Mouse (Mus musculus) forebrain, embryonic 15.5 days (tissue): Measurements from ENCODE around the gene Ptbp1. TPM values are rescaled to one million over a fixed set of nuclear protein-coding genes. Genes with fewer than 3 reads are reported as not detected.

Source experiments
- ATAC-seq: fragments of 200-750 bp; cut with Nextera tagmentation; replicated peaks from 2 replicates; pipeline ENCODE4 v1.8.0; 2017; ENCODE audit warnings: mild to moderate bottlenecking, moderate TSS enrichment, moderate library complexity
- H3K27ac ChIP-seq: fragments of 300-500 bp; sonication (generic); replicated peaks from 2 replicates; pipeline ENCODE4 v1.5.1; 2015; ENCODE audit warnings: mild to moderate bottlenecking, inconsistent platforms
- H3K27me3 ChIP-seq: fragments of 300-500 bp; sonication (generic); 2 replicates; pipeline ENCODE4 v1.6.1; 2015; ENCODE audit warnings: inconsistent platforms
- H3K36me3 ChIP-seq: fragments of 300-500 bp; sonication (generic); 2 replicates; pipeline ENCODE4 v1.6.1; 2015; ENCODE audit warnings: mild to moderate bottlenecking, inconsistent platforms
- H3K4me1 ChIP-seq: fragments of 300-500 bp; sonication (generic); 2 replicates; pipeline ENCODE4 v1.6.1; 2015; ENCODE audit warnings: inconsistent platforms
- H3K4me2 ChIP-seq: fragments of 300-500 bp; sonication (generic); replicated peaks from 2 replicates; pipeline ENCODE4 v1.6.1; 2015; ENCODE audit warnings: mild to moderate bottlenecking, inconsistent platforms
- H3K4me3 ChIP-seq: fragments of 300-500 bp; sonication (generic); 2 replicates; pipeline ENCODE4 v1.5.1; 2015; ENCODE audit warnings: mild to moderate bottlenecking, inconsistent platforms
- H3K9ac ChIP-seq: fragments of 300-500 bp; sonication (generic); replicated peaks from 2 replicates; pipeline ENCODE4 v1.6.1; 2015; ENCODE audit warnings: mild to moderate bottlenecking, inconsistent platforms
- H3K9me3 ChIP-seq: fragments of 300-500 bp; sonication (generic); 2 replicates; pipeline ENCODE4 v1.6.1; 2016; ENCODE audit warnings: inconsistent platforms
- WGBS: fragments of 180-500 bp; shearing (Covaris S2); methylation state at CpG from one replicate; pipeline ENCODE4 v1.1.7; 2015; ENCODE audit warnings: mixed read lengths; 5-methylcytosine and 5-hydroxymethylcytosine counted together
- polyA plus RNA-seq: library from polyadenylated mRNA; unstranded; fragments of >200 nt; fragmentation: Nextera tagmentation; extraction: Ambion mirVana; gene quantifications from 2 replicates; pipeline ENCODE4 v1.2.1, GENCODE M21; 2015

The Ptbp1 gene
- polyA plus RNA-seq, 1 experiment from 2014 or later, result 108 TPM

DNA sequence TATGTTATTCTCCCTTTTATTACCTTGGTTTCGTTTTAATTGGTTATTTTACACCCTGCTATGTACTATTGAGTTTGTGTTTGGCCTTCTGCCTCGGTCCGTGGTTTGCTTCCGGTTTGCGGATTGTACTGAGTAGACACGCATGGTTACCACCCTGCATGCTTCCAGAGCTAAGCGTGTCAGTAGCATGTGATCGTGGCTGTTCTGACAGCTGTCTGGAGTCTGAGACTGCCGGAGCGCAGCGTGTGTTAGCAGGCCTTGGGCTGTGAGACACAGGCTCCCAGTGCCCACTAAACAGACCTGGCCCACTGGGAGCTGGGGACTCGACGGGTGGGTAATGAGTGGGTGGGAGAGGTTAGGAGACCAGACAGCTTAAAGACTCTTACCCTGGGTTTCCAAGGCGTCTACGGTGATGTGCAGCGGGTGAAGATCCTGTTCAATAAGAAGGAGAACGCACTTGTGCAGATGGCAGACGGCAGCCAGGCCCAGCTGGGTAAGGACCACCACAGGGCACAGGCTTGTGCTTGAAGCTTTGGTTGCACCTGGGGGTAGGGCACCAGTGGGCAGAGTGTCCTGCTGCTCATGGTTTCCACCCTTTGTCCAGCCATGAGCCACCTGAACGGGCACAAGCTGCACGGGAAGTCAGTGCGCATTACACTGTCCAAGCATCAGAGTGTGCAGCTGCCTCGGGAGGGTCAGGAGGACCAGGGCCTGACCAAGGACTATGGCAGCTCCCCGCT lies 8.0 kb downstream of the Ptbp1 start:
- Histone ChIP-seq H3K4me3 (no peak overlapping the region), H3K4me1 (peaks cover 40% of the 10 kb centered on the region), H3K9me3 (no peaks in the 10 kb centered on the region), H3K27ac (0 out of 2 replicates have a peak overlapping the region, but pooled peaks have one; percentile 17), H3K9ac (no peak overlapping the region), H3K36me3 (peaks cover 79% of the 10 kb centered on the region), H3K27me3 (no peaks in the 10 kb centered on the region), H3K4me2 (no peak overlapping the region)
- no peak for ATAC-seq
- WGBS, result 79% methylated on average over 23 of the region's 23 CpGs

DNA sequence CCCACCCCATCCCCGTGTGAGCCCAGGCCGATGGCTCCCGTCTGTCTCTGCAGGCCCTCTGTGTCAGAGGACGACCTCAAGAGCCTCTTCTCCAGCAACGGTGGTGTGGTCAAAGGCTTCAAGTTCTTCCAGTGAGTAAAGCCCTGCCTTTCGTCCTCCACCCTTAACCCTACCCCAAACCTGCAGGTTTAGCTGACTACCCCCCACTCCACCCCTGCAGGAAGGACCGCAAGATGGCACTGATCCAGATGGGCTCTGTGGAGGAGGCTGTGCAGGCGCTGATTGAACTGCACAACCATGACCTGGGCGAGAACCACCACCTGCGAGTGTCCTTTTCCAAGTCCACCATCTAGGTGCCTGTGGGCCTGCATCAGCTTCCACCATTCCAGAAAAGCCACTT lies 8.7 kb downstream of the Ptbp1 start:
- peaks cover 81% of the 10 kb centered on the region for H3K36me3 ChIP-seq
- no peaks in the 10 kb centered on the region for H3K9me3 ChIP-seq
- H3K4me3 ChIP-seq, result no peak overlapping the region
- no peaks in the 10 kb centered on the region for H3K27me3 ChIP-seq
- peaks cover 37% of the 10 kb centered on the region for H3K4me1 ChIP-seq
- no peak for ATAC-seq
- no peak overlapping the region for H3K9ac ChIP-seq
- peak overlapping the region; percentile 7; the same call in 1 of the 2 replicates for H3K27ac ChIP-seq
- 71% methylated on average over 10 of the region's 10 CpGs for WGBS
- no peak overlapping the region for H3K4me2 ChIP-seq

GRCm38 (mm10) chr10:79864351-79865188 lies 10.3 kb downstream of the Ptbp1 start:
- no peak overlapping the region for H3K9ac ChIP-seq
- H3K4me2 ChIP-seq, result no peak overlapping the region
- WGBS, result 53% methylated on average over 10 of the region's 10 CpGs
- no peak overlapping the region for H3K4me3 ChIP-seq
- H3K27ac ChIP-seq, result peak overlapping the region; percentile 46
- no peaks in the 10 kb centered on the region for H3K9me3 ChIP-seq
- 0 out of 2 replicates have a peak, but pooled peaks have one; percentile 20 for ATAC-seq
- H3K36me3 ChIP-seq, result peaks cover 78% of the 10 kb centered on the region
- peaks cover 34% of the 10 kb centered on the region for H3K4me1 ChIP-seq
- no peaks in the 10 kb centered on the region for H3K27me3 ChIP-seq

- peaks cover 36% of the 10 kb centered on the region for H3K4me1 ChIP-seq
- no peaks in the 10 kb centered on the region for H3K9me3 ChIP-seq
- no peak overlapping the region for H3K4me2 ChIP-seq
- peak overlapping the region; percentile 46 for H3K27ac ChIP-seq
- no peak overlapping the region for H3K4me3 ChIP-seq
- H3K9ac ChIP-seq, result no peak overlapping the region
- peak; percentile 9; the same call in 1 of the 2 replicates for ATAC-seq
- H3K27me3 ChIP-seq, result no peaks in the 10 kb centered on the region
- 68% methylated on average over 12 of the region's 12 CpGs for WGBS
- H3K36me3 ChIP-seq, result peaks cover 78% of the 10 kb centered on the region
Measured at GRCm38 (mm10) chr10:79865189-79865601, 11.0 kb downstream of the Ptbp1 start.

GRCm38 (mm10) chr10:79865801-79866295 lies 11.6 kb downstream of the Ptbp1 start:
- Histone ChIP-seq H3K27ac (0 out of 2 replicates have a peak overlapping the region, but pooled peaks have one; percentile 46), H3K27me3 (no peaks in the 10 kb centered on the region), H3K9ac (no peak overlapping the region), H3K4me2 (no peak overlapping the region), H3K36me3 (peaks cover 72% of the 10 kb centered on the region), H3K9me3 (no peaks in the 10 kb centered on the region), H3K4me3 (no peak overlapping the region), H3K4me1 (peaks cover 40% of the 10 kb centered on the region)
- ATAC-seq, result 0 out of 2 replicates have a peak, but pooled peaks have one; percentile 8
- 82% methylated on average over 19 of the region's 19 CpGs for WGBS

GRCm38 (mm10) chr10:79866601-79867000 lies 12.4 kb downstream of the Ptbp1 start:
- Histone ChIP-seq H3K9me3 (no peaks in the 10 kb centered on the region), H3K4me1 (peaks cover 47% of the 10 kb centered on the region), H3K27ac (no peak overlapping the region), H3K36me3 (peaks cover 72% of the 10 kb centered on the region), H3K4me2 (no peak overlapping the region), H3K4me3 (no peak overlapping the region), H3K9ac (no peak overlapping the region), H3K27me3 (no peaks in the 10 kb centered on the region)
- WGBS, result 78% methylated on average over 11 of the region's 11 CpGs
- no peak for ATAC-seq

- Histone ChIP-seq H3K4me2 (peak overlapping the region; percentile 69), H3K27me3 (no peaks in the 10 kb centered on the region), H3K4me1 (peaks cover 63% of the 10 kb centered on the region), H3K9me3 (no peaks in the 10 kb centered on the region), H3K9ac (no peak overlapping the region), H3K36me3 (peaks cover 30% of the 10 kb centered on the region), H3K27ac (peak overlapping the region; percentile 20; the same call in 1 of the 2 replicates), H3K4me3 (peak overlapping the region; percentile 87)
- 68% methylated on average over 8 of the region's 8 CpGs for WGBS
- ATAC-seq, result no peak
Measured at GRCm38 (mm10) chr10:79871845-79872244, 17.6 kb downstream of the Ptbp1 start.

DNA sequence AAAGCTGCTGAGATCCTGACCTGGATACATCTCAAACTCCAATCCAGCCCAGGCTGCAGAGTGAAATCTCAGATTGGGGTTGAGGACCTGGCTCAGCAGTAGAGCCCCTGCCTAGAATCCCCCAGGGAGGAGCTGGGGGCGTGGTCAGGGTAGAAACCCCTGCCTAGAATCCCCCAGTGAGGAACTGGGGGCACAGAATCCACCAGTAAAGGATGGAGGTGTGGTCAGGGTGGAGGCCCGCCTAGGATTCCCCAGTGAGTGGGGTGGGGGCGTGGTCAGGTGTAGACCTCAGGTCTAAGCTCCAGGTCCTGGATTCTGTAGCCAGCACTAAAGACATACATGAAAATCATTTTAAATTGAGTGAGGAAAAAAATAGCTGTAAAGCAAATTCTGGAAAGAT lies 18.6 kb downstream of the Ptbp1 start:
- Histone ChIP-seq H3K27ac (peak overlapping the region; percentile 97), H3K36me3 (peaks cover 24% of the 10 kb centered on the region; the same call in 1 of the 2 replicates), H3K4me1 (peaks cover 59% of the 10 kb centered on the region), H3K9ac (peak overlapping the region; percentile 96), H3K4me2 (peak overlapping the region; percentile 69), H3K27me3 (no peaks in the 10 kb centered on the region), H3K4me3 (peak overlapping the region; percentile 87), H3K9me3 (no peaks in the 10 kb centered on the region)
- no peak for ATAC-seq
- WGBS, result 46% methylated on average over 3 of the region's 3 CpGs

- Histone ChIP-seq H3K27me3 (no peaks in the 10 kb centered on the region), H3K4me3 (peak overlapping the region; percentile 87), H3K4me1 (peaks cover 57% of the 10 kb centered on the region), H3K36me3 (peaks cover 24% of the 10 kb centered on the region; the same call in 1 of the 2 replicates), H3K4me2 (peak overlapping the region; percentile 69), H3K27ac (peak overlapping the region; percentile 97), H3K9me3 (no peaks in the 10 kb centered on the region), H3K9ac (peak overlapping the region; percentile 96)
- 0% methylated on average over 6 of the region's 6 CpGs for WGBS
- ATAC-seq, result peak; percentile 23
Measured at GRCm38 (mm10) chr10:79873313-79873712, 19.1 kb downstream of the Ptbp1 start.

DNA sequence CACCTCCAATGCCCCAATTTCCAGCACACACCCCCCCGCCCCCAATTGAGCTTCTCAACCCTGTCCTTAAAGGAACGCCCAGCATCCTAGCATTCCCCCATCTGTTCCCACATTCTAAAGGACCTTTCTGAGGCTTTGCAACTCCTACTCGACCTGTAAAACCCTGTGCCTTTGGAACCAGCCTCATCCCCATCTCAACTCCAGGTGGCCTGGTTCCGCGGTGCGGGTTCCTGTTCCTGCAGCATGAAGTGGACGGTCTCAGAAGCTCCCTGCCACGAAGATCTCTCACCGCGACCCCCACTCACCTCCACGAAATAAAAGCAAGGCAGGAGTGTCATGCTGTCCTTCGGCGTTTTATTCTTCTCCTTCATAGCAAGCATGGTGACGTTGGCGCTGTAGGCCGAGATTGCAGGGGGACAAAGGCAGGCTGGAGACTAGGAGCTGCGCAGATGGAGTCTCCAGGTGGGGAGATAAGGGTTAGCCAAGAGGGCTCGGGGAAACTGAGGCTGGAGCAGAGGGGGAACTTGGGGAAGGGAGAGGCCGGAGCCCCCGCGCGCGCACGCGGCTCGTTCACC lies 19.6 kb downstream of the Ptbp1 start:
- H3K4me1 ChIP-seq, result peaks cover 54% of the 10 kb centered on the region
- 1% methylated on average over 26 of the region's 26 CpGs for WGBS

DNA sequence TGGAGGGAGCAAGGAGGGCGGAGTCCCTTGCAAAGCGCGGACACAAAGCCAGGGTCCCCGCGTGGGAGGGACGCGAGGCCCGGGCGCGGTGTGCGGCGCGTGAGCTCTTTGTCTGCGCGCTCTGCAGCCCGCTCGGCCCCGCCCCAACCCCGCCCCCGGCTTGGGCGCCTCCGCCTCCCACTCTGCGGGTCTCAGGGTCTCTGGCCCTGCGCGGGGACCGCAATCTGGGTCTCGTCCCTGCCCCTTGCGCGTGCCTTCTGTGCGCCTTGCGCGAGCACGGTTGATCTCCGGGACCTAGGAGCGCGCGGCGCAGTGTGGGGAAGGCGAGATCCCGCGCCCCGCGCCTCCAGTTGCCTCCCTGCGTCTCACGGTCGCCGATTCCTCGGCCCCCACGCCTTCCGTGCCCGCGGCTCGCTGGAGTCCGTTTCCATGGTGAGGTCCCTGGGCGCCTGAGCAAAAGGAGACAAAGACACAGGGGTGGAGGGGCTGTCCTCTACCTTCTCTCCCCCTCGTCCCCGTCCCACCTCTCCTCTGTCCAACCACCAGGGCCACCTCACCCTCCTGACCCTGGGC lies 20.1 kb downstream of the Ptbp1 start, which contains the start of the genes Prtn3 and Plppr3:
TSS of gene Prtn3 (plus strand) at position 187 of the 573 bp plus-strand sequence.
TSS of gene Plppr3 (minus strand) at position 345 of the 573 bp plus-strand sequence.
- H3K4me3 ChIP-seq, result peak within 1 kb of the TSS; percentile 87
- H3K4me2 ChIP-seq, result peak within 1 kb of the TSS; percentile 69
- peaks cover 48% of the 10 kb centered on the region for H3K4me1 ChIP-seq
- H3K9me3 ChIP-seq, result no peaks in the 10 kb centered on the region
- no peaks in the 10 kb centered on the region for H3K27me3 ChIP-seq
- H3K9ac ChIP-seq, result peak within 1 kb of the TSS; percentile 96
- WGBS, result under 1% methylated on average over 55 of the region's 57 CpGs
- peaks cover 19% of the 10 kb centered on the region; the same call in 1 of the 2 replicates for H3K36me3 ChIP-seq
- peak; percentile 92 for ATAC-seq
- peak within 1 kb of the TSS; percentile 97 for H3K27ac ChIP-seq

More for the DNA sequence above, 19.6 kb downstream of the Ptbp1 start:
- ATAC-seq, result peak; percentile 51
- peak overlapping the region; percentile 69 for H3K4me2 ChIP-seq
- peak overlapping the region; percentile 87 for H3K4me3 ChIP-seq
- H3K36me3 ChIP-seq, result peaks cover 24% of the 10 kb centered on the region; the same call in 1 of the 2 replicates
- H3K27ac ChIP-seq, result peak overlapping the region; percentile 97
- H3K27me3 ChIP-seq, result no peaks in the 10 kb centered on the region
- no peaks in the 10 kb centered on the region for H3K9me3 ChIP-seq
- H3K9ac ChIP-seq, result peak overlapping the region; percentile 96
